Mouse (Mus musculus) neutrophil, adult 5-6 weeks (primary cell): ENCODE results near the gene Pask. TPM values are rescaled to one million over a fixed set of nuclear protein-coding genes. Genes with fewer than 3 reads are reported as not detected.
"Not testable (repeated sequence)": the region's sequence is repeated elsewhere in the genome, so short reads cannot be mapped to it uniquely, and the experiment has no call there.

Experiments used
- ATAC-seq: fragments of 151-379, 151-347 bp; 2 replicates; pipeline ENCODE4 v1.8.0; 2017; ENCODE audit warnings: mild to moderate bottlenecking, moderate TSS enrichment; ENCODE audit not compliant: insufficient number of reproducible peaks, poor library complexity, low FRiP score, severe bottlenecking; ENCODE audit errors: extremely low read depth
- total RNA-seq: library from RNA; stranded (forward); fragments of 200-1000 nt; gene quantifications from 2 replicates; pipeline ENCODE4 v1.2.3, GENCODE M21; 2017

Pask gene
- total RNA-seq = 0.35 and 3.2 TPM in 2 replicates

- ATAC-seq = peak; percentile 95
These were observed at the start of gene Pask, which contains the start of gene Ppp1r7 for GRCm38 (mm10) chr1:93342648-93343503. TSS of gene Pask (minus strand) at chr1:93343482. TSS of gene Ppp1r7 (plus strand) at chr1:93342854.

GRCm38 (mm10) chr1:93388906-93389305 lies 45.6 kb upstream of the Pask start:
- ATAC-seq = no peak

- no peak for ATAC-seq
These were observed 43.9 kb upstream of the Pask start for GRCm38 (mm10) chr1:93387198-93387597.

- ATAC-seq = no peak
These were observed 35.8 kb upstream of the Pask start for GRCm38 (mm10) chr1:93379117-93379516.

GRCm38 (mm10) chr1:93377307-93377706 lies 34.0 kb upstream of the Pask start:
- no peak for ATAC-seq

GRCm38 (mm10) chr1:93373665-93374064 lies 30.4 kb upstream of the Pask start, which contains the start of gene Ano7:
TSS of gene Ano7 (plus strand) at chr1:93373930.
- ATAC-seq = no peak

GRCm38 (mm10) chr1:93365641-93366040 lies 22.4 kb upstream of the Pask start:
- no peak for ATAC-seq

- ATAC-seq = no peak
These were observed 19.4 kb upstream of the Pask start for GRCm38 (mm10) chr1:93362661-93363060.

GRCm38 (mm10) chr1:93352724-93353123 lies 9.4 kb upstream of the Pask start:
- no peak for ATAC-seq

GRCm38 (mm10) chr1:93349701-93350100 lies 6.4 kb upstream of the Pask start:
- no peak for ATAC-seq

- no peak for ATAC-seq
These were observed 3.9 kb upstream of the Pask start for GRCm38 (mm10) chr1:93347176-93347575.

- ATAC-seq = peak; percentile 93
These were observed 294 bp upstream of the Pask start for GRCm38 (mm10) chr1:93343504-93344047.

- ATAC-seq = no peak
These were observed 8.7 kb downstream of the Pask start for GRCm38 (mm10) chr1:93334621-93335020.

GRCm38 (mm10) chr1:93326446-93326845 lies 16.8 kb downstream of the Pask start:
- ATAC-seq = no peak

- ATAC-seq = no peak
These were observed 19.3 kb downstream of the Pask start for GRCm38 (mm10) chr1:93323973-93324372.

GRCm38 (mm10) chr1:93305581-93306337 lies 37.5 kb downstream of the Pask start, which contains the start of gene Mterf4:
TSS of gene Mterf4 (minus strand) at chr1:93305915.
- peak; percentile 94 for ATAC-seq

- no peak for ATAC-seq
These were observed 42.7 kb downstream of the Pask start for GRCm38 (mm10) chr1:93300578-93300977.

GRCm38 (mm10) chr1:93299791-93300190 lies 43.5 kb downstream of the Pask start:
- ATAC-seq = no peak

GRCm38 (mm10) chr1:93294491-93294890 lies 48.8 kb downstream of the Pask start:
- not testable (repeated sequence) for ATAC-seq

GRCm38 (mm10) chr1:93292006-93292405 lies 51.3 kb downstream of the Pask start:
- ATAC-seq = no peak
